Mouse (Mus musculus): ENCODE measurements around the gene Mfge8.

Gene Mfge8

DNA sequence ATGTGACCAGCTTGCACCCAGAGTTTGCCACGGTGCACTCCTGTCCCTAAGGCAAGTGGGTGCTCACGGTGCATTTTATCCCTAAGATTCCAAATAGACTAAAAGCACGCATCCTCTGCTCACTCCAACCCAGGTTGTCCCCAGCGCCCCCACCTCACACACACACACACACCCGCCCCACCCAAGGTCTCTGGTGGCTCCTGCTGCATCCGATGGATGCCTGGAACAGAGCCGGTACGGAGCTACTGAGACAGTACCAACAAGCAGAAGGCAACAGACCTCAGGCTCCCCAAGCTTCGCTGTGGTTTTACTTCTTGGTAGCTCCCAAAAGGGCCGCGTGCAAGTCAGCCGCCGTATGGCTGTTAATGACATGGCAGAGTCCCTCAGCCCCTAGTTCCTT, 18.5 kb downstream of the Mfge8 start:
- no peak for DNase-seq (ENCODE audit: low read depth in 2 of 2, low spot score in 2 of 2)

DNA sequence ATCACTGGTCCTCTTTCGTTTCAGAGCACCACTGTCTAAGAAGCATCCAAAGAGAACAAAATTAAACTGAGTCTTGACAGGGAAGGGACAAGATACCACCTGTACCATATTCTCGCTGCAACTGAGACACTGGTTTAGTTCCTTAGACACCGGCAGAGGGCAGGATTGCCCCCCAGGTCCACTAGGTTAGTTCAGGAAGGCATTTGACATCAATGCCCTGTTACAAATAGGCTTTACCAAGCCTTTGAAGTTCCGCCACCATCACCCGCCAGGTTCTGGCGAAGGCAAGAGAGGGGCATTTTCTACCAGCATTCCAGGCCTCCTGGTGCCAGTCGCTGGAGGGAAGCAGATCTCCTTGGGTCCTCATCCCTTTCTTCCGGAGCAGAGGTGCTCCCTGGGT, 19.0 kb downstream of the Mfge8 start:
- no peak for DNase-seq (ENCODE audit: low read depth in 2 of 2, low spot score in 2 of 2)

DNA sequence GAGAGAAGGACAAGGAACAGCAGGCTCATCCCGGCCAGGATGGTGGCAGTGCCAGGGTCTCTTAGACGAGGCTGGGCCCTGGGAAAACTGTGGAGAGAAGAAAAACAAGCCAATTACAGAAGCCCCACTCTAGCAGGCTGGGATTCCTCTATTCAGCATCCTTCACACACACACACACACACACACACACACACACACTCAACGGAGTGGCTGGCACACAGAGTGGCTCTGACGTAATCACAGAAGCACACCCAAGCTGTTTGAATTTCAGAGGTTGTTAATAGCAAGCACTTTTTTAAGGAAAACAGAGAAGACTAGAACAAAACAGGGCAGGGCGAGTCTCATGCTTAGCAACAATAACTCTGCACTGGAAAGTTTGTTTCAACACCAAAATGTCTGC, 25.4 kb downstream of the Mfge8 start:
- no peak for DNase-seq (ENCODE audit: low read depth in 2 of 2, low spot score in 2 of 2)

DNA sequence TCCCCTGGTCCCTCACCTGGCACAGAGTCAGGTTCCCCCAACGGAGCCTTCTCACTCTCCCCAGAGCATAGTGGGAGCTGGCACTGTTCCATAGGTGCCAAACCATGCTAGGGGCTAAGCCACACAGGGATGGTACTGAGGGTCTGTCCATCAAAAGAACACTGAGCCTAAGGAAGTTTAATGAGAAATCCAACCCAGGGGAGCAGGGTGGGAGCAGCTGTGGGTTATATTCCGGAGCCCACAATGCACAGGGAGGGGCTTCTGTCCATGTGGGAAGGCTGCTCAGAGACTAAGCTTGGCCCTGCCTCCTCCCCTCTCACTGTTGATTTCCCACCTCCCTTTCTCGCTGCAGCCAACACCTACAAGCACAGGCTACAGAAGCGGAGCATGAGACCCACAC, 35.0 kb downstream of the Mfge8 start:
- no peak for DNase-seq (ENCODE audit: low read depth in 2 of 2, low spot score in 2 of 2)

DNA sequence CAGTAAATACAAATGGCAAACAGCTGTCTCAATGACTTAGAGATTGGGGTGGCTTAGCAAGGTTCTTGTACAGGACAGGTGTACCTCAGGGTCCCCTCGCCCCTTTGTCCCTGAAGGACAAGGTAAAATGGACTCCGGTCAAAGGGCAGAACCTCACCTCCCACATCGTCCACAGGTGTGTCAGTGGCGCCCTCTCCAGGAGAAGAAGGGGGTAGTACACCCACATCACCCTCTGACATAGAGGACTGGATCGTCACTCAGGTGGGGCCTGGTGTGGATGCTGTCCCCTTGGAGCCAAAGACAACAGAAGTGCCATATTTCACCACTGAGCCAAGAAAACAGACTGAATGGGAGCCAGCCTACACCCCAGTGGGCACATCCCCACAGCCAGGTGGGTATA, 52.4 kb downstream of the Mfge8 start:
- no peak for DNase-seq (ENCODE audit: low read depth in 2 of 2, low spot score in 2 of 2)

DNA sequence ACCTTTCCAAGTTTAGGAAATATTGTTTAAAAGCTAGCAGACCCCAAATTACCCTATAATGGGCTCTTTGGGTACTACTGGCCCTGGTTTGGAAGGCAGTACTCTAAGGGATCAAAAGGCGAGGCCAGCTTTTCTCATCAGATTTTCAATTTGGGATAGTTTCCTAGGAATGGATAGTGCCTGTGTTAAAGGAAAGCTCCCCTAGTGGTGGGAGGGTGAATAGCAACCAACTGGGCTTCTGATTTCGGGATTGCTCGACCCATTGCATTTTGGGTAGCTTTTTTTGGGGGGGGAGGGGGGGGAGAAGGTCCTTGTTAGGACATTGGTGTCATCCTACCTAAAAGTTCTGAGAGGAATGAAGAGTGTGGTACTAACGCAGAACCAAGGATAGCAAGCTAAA, 59.7 kb downstream of the Mfge8 start:
- DNase-seq (ENCODE audit: low read depth in 2 of 2, low spot score in 2 of 2) = no peak

All from CD8-positive naive resting alpha-beta T cell, adult 2 months (primary cell).